ENCODE assay signal across 8 mouse cellular contexts in genomic region chr11:94276869-94277337, GRCm38 (mm10). TPM values are rescaled to one million over a fixed set of nuclear protein-coding genes. Genes with fewer than 3 reads are reported as not detected.
A peak's percentile ranks its signal among the peaks of the same experiment; 100 is the strongest.
DNase-seq lines count a peak whose midpoint lies in the region; ATAC-seq lines count a peak whose summit lies in the region.

No protein-coding gene starts in this region.

- H3K27ac ChIP-seq in brown adipose tissue, adult 24 weeks (replicated peaks; ENCODE audit: low read depth, low read length): no peak overlapping the region
- H3K27ac ChIP-seq in heart, embryonic 14.5 days (replicated peaks in 1 of 2; ENCODE audit: control insufficient read depth in 1 of 2, insufficient read depth in 1 of 2, low read depth in 2 of 2, low read length in 2 of 2): no peak overlapping the region
- no peak overlapping the region for H3K27ac ChIP-seq in liver, embryonic 13.5 days
- H3K27ac ChIP-seq in stomach, embryonic 16.5 days (ENCODE audit: low read length): no peak overlapping the region

- peak overlapping the region; percentile 40 for H3K4me3 ChIP-seq in brown adipose tissue, adult 24 weeks (ENCODE audit: insufficient read depth, low read depth, low read length)
- H3K4me3 ChIP-seq in heart, embryonic 14.5 days (ENCODE audit: control insufficient read depth in 1 of 2, insufficient read depth in 1 of 2, low read depth in 1 of 2, low read length in 2 of 2): peak overlapping the region; percentile 35 to 40
- H3K4me3 ChIP-seq in liver, embryonic 13.5 days (replicated peaks): peak overlapping the region; percentile 44
- peak overlapping the region; percentile 48 for H3K4me3 ChIP-seq in stomach, embryonic 16.5 days (replicated peaks; ENCODE audit: low read length)

- H3K27me3 ChIP-seq in heart, embryonic 14.5 days (ENCODE audit: control insufficient read depth, insufficient read depth, low read length): no peaks in the 10 kb centered on the region
- 0 out of 2 replicates have a peak, but pooled peaks cover 5% of the 10 kb centered on the region for H3K27me3 ChIP-seq in liver, embryonic 13.5 days
- no peaks in the 10 kb centered on the region for H3K27me3 ChIP-seq in stomach, embryonic 16.5 days (ENCODE audit: control insufficient read depth, insufficient read depth, low read length)

- ATAC-seq in heart, embryonic 14.5 days (ENCODE audit: insufficient number of reproducible peaks, insufficient read depth, low FRiP score, low read depth): peak; percentile 57
- peak; percentile 57 for ATAC-seq in liver, embryonic 13.5 days (ENCODE audit: low read depth)
- ATAC-seq in stomach, embryonic 16.5 days (ENCODE audit: insufficient read depth, low FRiP score): peak; percentile 44; the same call in 1 of the 2 replicates

- peaks cover 3% of the 10 kb centered on the region for H3K4me1 ChIP-seq in brown adipose tissue, adult 24 weeks (ENCODE audit: control insufficient read depth, insufficient read depth, insufficient read length, low read length)
- peaks cover 6 to 22% of the 10 kb centered on the region in 2 experiments for H3K4me1 ChIP-seq in heart, embryonic 14.5 days (ENCODE audit: control insufficient read depth in 2 of 2, insufficient read depth in 2 of 2, low read length in 2 of 2)
- peaks cover 76% of the 10 kb centered on the region for H3K4me1 ChIP-seq in liver, embryonic 13.5 days (replicated peaks)
- H3K4me1 ChIP-seq in stomach, embryonic 16.5 days (ENCODE audit: control insufficient read depth, insufficient read depth, low read length): peaks cover 28% of the 10 kb centered on the region

- WGBS in heart, embryonic 14.5 days: 6% methylated on average over 20 of the region's 20 CpGs
- 7% methylated on average over 20 of the region's 20 CpGs for WGBS in liver, embryonic 13.5 days (ENCODE audit: insufficient replicate concordance)
- 7% methylated on average over 20 of the region's 20 CpGs for WGBS in stomach, embryonic 16.5 days

- no peaks in the 10 kb centered on the region for H3K36me3 ChIP-seq in heart, embryonic 14.5 days (ENCODE audit: control insufficient read depth, insufficient read depth, low read length)
- 0 out of 2 replicates have a peak, but pooled peaks cover 5% of the 10 kb centered on the region for H3K36me3 ChIP-seq in liver, embryonic 13.5 days
- no peaks in the 10 kb centered on the region for H3K36me3 ChIP-seq in stomach, embryonic 16.5 days (ENCODE audit: control insufficient read depth, insufficient read depth, low read length)

- H3K9me3 ChIP-seq in heart, embryonic 14.5 days (ENCODE audit: control insufficient read depth, low read length): no peaks in the 10 kb centered on the region
- no peaks in the 10 kb centered on the region for H3K9me3 ChIP-seq in liver, embryonic 13.5 days (replicated peaks)
- no peaks in the 10 kb centered on the region for H3K9me3 ChIP-seq in stomach, embryonic 16.5 days (replicated peaks; ENCODE audit: control insufficient read depth, low read length)

- peak overlapping the region; percentile 76 for H3K4me2 ChIP-seq in heart, embryonic 14.5 days (ENCODE audit: low read length)
- peak overlapping the region; percentile 60 for H3K4me2 ChIP-seq in liver, embryonic 13.5 days
- H3K4me2 ChIP-seq in stomach, embryonic 16.5 days (ENCODE audit: low read depth, low read length): peak overlapping the region; percentile 82

- H3K9ac ChIP-seq in heart, embryonic 14.5 days (ENCODE audit: low read length): peak overlapping the region; percentile 51
- H3K9ac ChIP-seq in liver, embryonic 13.5 days: peak overlapping the region; percentile 33
- peak overlapping the region; percentile 63 for H3K9ac ChIP-seq in stomach, embryonic 16.5 days (ENCODE audit: low read length)

- peak; percentile 93 for DNase-seq in CD4-positive, CD25-positive, alpha-beta regulatory T cell, adult 2 months (ENCODE audit: low read depth, low spot score)
- DNase-seq in fibroblast of lung, adult 2 months (ENCODE audit: low read depth): peak; percentile 86
- DNase-seq in kidney, postnatal 14 days: peak; percentile 92
- DNase-seq in liver, embryonic 13.5 days: peak; percentile 75
- DNase-seq in neural tube, embryonic 10.5 days (ENCODE audit: extremely low spot score, low spot score): peak; percentile 85

RNA-seq across cellular contexts. Expression of gene Gm21885, which starts 4.8 kb away (rescaled TPM):
- polyA plus RNA-seq in brown adipose tissue, adult 24 weeks (2012; ENCODE audit: insufficient read depth, insufficient read length, missing spikeins): not detected in 2 replicates
- 0.36 and 1.1 TPM in 2 replicates for polyA plus RNA-seq in heart, embryonic 14.5 days (2014; fragmentation: Nextera tagmentation; extraction: Ambion mirVana)
- polyA plus RNA-seq in liver, embryonic 13.5 days (2015; fragmentation: Nextera tagmentation; extraction: Ambion mirVana): not detected in 2 replicates
- polyA plus RNA-seq in stomach, embryonic 16.5 days (2015; fragmentation: Nextera tagmentation; extraction: Ambion mirVana): 8.9 and 9.9 TPM in 2 replicates

RNA-seq across cellular contexts. Expression of gene Wfikkn2, which starts 31.1 kb away (rescaled TPM):
- polyA plus RNA-seq in brown adipose tissue, adult 24 weeks (2012; ENCODE audit: insufficient read depth, insufficient read length, missing spikeins): 0.28 and 0.54 TPM in 2 replicates
- 1.3 and 1.6 TPM in 2 replicates for polyA plus RNA-seq in heart, embryonic 14.5 days (2014; fragmentation: Nextera tagmentation; extraction: Ambion mirVana)
- polyA plus RNA-seq in liver, embryonic 13.5 days (2015; fragmentation: Nextera tagmentation; extraction: Ambion mirVana): 0.22 and 0.23 TPM in 2 replicates
- polyA plus RNA-seq in stomach, embryonic 16.5 days (2015; fragmentation: Nextera tagmentation; extraction: Ambion mirVana): 3.1 and 3.4 TPM in 2 replicates

RNA-seq across cellular contexts. Expression of gene Luc7l3, which starts 44.9 kb away (rescaled TPM):
- polyA plus RNA-seq in brown adipose tissue, adult 24 weeks (2012; ENCODE audit: insufficient read depth, insufficient read length, missing spikeins): 26.6 and 58.1 TPM in 2 replicates
- polyA plus RNA-seq in heart, embryonic 14.5 days (2014; fragmentation: Nextera tagmentation; extraction: Ambion mirVana): 61.9 and 62.9 TPM in 2 replicates
- polyA plus RNA-seq in liver, embryonic 13.5 days (2015; fragmentation: Nextera tagmentation; extraction: Ambion mirVana): 53.4 and 68.8 TPM in 2 replicates
- polyA plus RNA-seq in stomach, embryonic 16.5 days (2015; fragmentation: Nextera tagmentation; extraction: Ambion mirVana): 96.7 and 112 TPM in 2 replicates

RNA-seq across cellular contexts. Expression of gene Ankrd40, which starts 50.9 kb away (rescaled TPM):
- polyA plus RNA-seq in brown adipose tissue, adult 24 weeks (2012; ENCODE audit: insufficient read depth, insufficient read length, missing spikeins): 160 and 214 TPM in 2 replicates
- 46.1 and 59.2 TPM in 2 replicates for polyA plus RNA-seq in heart, embryonic 14.5 days (2014; fragmentation: Nextera tagmentation; extraction: Ambion mirVana)
- 5.2 and 5.5 TPM in 2 replicates for polyA plus RNA-seq in liver, embryonic 13.5 days (2015; fragmentation: Nextera tagmentation; extraction: Ambion mirVana)
- polyA plus RNA-seq in stomach, embryonic 16.5 days (2015; fragmentation: Nextera tagmentation; extraction: Ambion mirVana): 11.0 and 11.1 TPM in 2 replicates
